10 mouse cellular contexts compared by ENCODE assay signal in genomic region chr16:57352751-57353150, GRCm38 (mm10). TPM values are rescaled to one million over a fixed set of nuclear protein-coding genes. Genes with fewer than 3 reads are reported as not detected.
A peak's percentile ranks its signal among the peaks of the same experiment; 100 is the strongest.
DNase-seq lines count a peak whose midpoint lies in the region; ATAC-seq lines count a peak whose summit lies in the region.
"Had no signal": no experiment of that assay in that cellular context is flagged by ENCODE, and none has a peak within 500 bp of the region (broad histone marks: within the 10 kb centered on the region; RNA-seq: fewer than 3 reads in every experiment).

Filip1l (plus strand) TSS chr16:57353093.

- 78% methylated on average over 6 of the region's 6 CpGs for WGBS in hindbrain, embryonic 12.5 days
- 76% methylated on average over 6 of the region's 6 CpGs for WGBS in hindbrain, embryonic 14.5 days
- 92% methylated on average over 6 of the region's 6 CpGs for WGBS in large intestine, adult 2 months

- DNase-seq in hindbrain, embryonic 14.5 days (ENCODE audit: low spot score): no peak
- DNase-seq in adrenal gland, adult 2 months: no peak
- peak; percentile 59 for DNase-seq in gastrocnemius, postnatal 25 days
- no peak for DNase-seq in large intestine, adult 2 months (ENCODE audit: low read depth, low spot score)
- no peak for DNase-seq in cerebellum, adult 18-20 months
- no peak for DNase-seq in embryo, embryonic 11 days
- DNase-seq: cerebellum, adult 11-12 months; layer of hippocampus, postnatal 36 days had no signal

- peaks cover 6% of the 10 kb centered on the region; the same call in 1 of the 2 replicates for H3K4me1 ChIP-seq in hindbrain, embryonic 12.5 days
- no peaks in the 10 kb centered on the region for H3K4me1 ChIP-seq in hindbrain, embryonic 14.5 days (replicated peaks; ENCODE audit: control insufficient read depth, insufficient read depth, low read length)

- ATAC-seq in hindbrain, embryonic 12.5 days (ENCODE audit: low FRiP score): peak; percentile 46
- ATAC-seq in hindbrain, embryonic 14.5 days (ENCODE audit: low FRiP score): no peak
- no peak for ATAC-seq in frontal cortex, adult (ENCODE audit: low TSS enrichment)

- H3K9ac ChIP-seq in hindbrain, embryonic 12.5 days: no peak within 1 kb of the TSS
- H3K9ac ChIP-seq in hindbrain, embryonic 14.5 days: no peak within 1 kb of the TSS

- H3K4me2 ChIP-seq in hindbrain, embryonic 12.5 days (replicated peaks): no peak within 1 kb of the TSS
- no peak within 1 kb of the TSS for H3K4me2 ChIP-seq in hindbrain, embryonic 14.5 days (replicated peaks)

- H3K27me3 ChIP-seq in hindbrain, embryonic 12.5 days: no peaks in the 10 kb centered on the region
- H3K27me3 ChIP-seq in hindbrain, embryonic 14.5 days (ENCODE audit: control insufficient read depth, insufficient read depth, low read length): no peaks in the 10 kb centered on the region

- no peaks in the 10 kb centered on the region for H3K36me3 ChIP-seq in hindbrain, embryonic 12.5 days
- no peaks in the 10 kb centered on the region for H3K36me3 ChIP-seq in hindbrain, embryonic 14.5 days (replicated peaks; ENCODE audit: control insufficient read depth, insufficient read depth)

- no peak within 1 kb of the TSS for H3K27ac ChIP-seq in hindbrain, embryonic 12.5 days
- no peak within 1 kb of the TSS for H3K27ac ChIP-seq in hindbrain, embryonic 14.5 days

- no peak within 1 kb of the TSS for H3K4me3 ChIP-seq in hindbrain, embryonic 12.5 days
- H3K4me3 ChIP-seq in hindbrain, embryonic 14.5 days (replicated peaks; ENCODE audit: low read length): no peak within 1 kb of the TSS

- no peaks in the 10 kb centered on the region for H3K9me3 ChIP-seq in hindbrain, embryonic 12.5 days (replicated peaks)
- no peaks in the 10 kb centered on the region for H3K9me3 ChIP-seq in hindbrain, embryonic 14.5 days (ENCODE audit: control insufficient read depth, low read length)

RNA-seq across cellular contexts. Expression of gene Filip1l, which starts in this region (rescaled TPM):
- polyA plus RNA-seq in hindbrain, embryonic 12.5 days (2016; fragmentation: Nextera tagmentation; extraction: Ambion mirVana): 8.5 and 9.8 TPM in 2 replicates
- polyA plus RNA-seq in hindbrain, embryonic 14.5 days (2014; fragmentation: Nextera tagmentation; extraction: Ambion mirVana): 2.8 and 3.4 TPM in 2 replicates
- total RNA-seq in adrenal gland, adult 2 months (2021): 10 to 100 TPM; 23.0 to 23.1 TPM
- 0.90 and 0.99 TPM in 2 replicates for polyA plus RNA-seq in adrenal gland, adult 2 months (2012; rRNA removed)
- 10 to 100 TPM; 44.0 to 45.9 TPM for total RNA-seq in gastrocnemius, postnatal 25 days (2021)
- polyA plus RNA-seq in large intestine, adult 2 months (2012; rRNA removed): 11.0 and 13.0 TPM in 2 replicates
